14 mouse cellular contexts compared by ENCODE assay signal in the genomic region with DNA sequence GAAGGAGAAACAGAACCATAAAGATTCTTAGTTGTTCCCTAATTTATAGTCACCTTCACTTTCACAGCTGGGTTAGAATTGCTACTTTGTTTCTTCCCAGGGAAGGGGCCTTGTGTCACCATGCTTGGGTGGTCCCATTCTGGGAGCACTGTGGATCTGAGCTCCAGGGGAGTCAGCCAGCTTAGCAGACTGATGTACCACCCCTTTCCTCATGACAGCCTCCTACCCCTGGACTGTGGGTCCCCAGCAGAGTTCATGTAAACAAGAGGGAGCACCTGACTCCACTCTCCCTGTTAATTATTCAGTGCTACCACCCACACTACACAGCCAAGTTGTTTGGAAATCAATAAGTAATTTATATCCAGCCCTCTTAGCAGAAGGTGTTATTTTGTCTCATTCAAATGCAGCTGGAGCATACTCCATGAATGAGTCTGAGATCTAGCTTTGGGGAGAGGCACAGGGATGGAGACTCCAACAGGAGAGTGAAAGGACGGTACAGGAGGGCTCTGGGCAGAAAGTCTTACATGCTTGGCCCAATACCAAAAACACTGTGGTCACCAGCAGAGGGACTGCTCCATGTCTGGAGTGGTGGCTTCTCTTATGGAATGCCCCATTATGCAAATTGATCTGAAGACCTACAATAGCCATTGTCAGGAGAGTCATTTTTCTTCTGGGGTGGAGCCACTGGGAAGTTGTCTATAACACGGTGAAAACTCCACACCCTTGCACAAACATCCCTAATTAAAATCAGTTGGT. TPM values are rescaled to one million over a fixed set of nuclear protein-coding genes. Genes with fewer than 3 reads are reported as not detected.
A peak's percentile ranks its signal among the peaks of the same experiment; 100 is the strongest.
DNase-seq lines count a peak whose midpoint lies in the region; ATAC-seq and TF ChIP-seq lines count a peak whose summit lies in the region.
"Had no signal": no experiment of that assay in that cellular context is flagged by ENCODE, and none has a peak within 500 bp of the region (broad histone marks: within the 10 kb centered on the region; RNA-seq: fewer than 3 reads in every experiment).

No protein-coding gene starts in this region.

- no peak for DNase-seq in heart, postnatal 0 days (ENCODE audit: low spot score)
- DNase-seq in heart, adult 2 months = no peak
- DNase-seq in testis, postnatal 14 days (ENCODE audit: low spot score) = peak; percentile 12
- no peak for DNase-seq in testis, postnatal 10 days (ENCODE audit: low spot score)
- DNase-seq in stomach, postnatal 0 days (ENCODE audit: low spot score) = no peak
- no peak for DNase-seq in embryonic facial prominence, embryonic 10.5 days (ENCODE audit: low spot score)
- DNase-seq in layer of hippocampus, postnatal 14 days (ENCODE audit: low spot score in 2 of 2) = no peak
- DNase-seq: cerebellum, adult 11-12 months; heart, adult 18-20 months; liver; lung, postnatal 14 days had no signal

- no peak for TF ChIP-seq POLR2A in heart, adult 2 months (IDR thresholded peaks at IDR 0.05; ENCODE audit: insufficient read depth, low read depth, low read length)

- no peaks in the 10 kb centered on the region for H3K36me3 ChIP-seq in heart, postnatal 0 days (replicated peaks; ENCODE audit: control insufficient read depth, insufficient read depth, low read length)
- H3K36me3 ChIP-seq in heart, adult 2 months (ENCODE audit: control insufficient read depth, insufficient read depth, low read length) = no peaks in the 10 kb centered on the region
- no peaks in the 10 kb centered on the region for H3K36me3 ChIP-seq in kidney, embryonic 16.5 days (ENCODE audit: insufficient read depth, low read length)
- H3K36me3 ChIP-seq in stomach, postnatal 0 days (ENCODE audit: control insufficient read depth, insufficient read depth, low read length) = no peaks in the 10 kb centered on the region
- H3K36me3 ChIP-seq in embryonic facial prominence, embryonic 10.5 days (replicated peaks) = no peaks in the 10 kb centered on the region
- H3K36me3 ChIP-seq: midbrain, embryonic 12.5 days had no signal

- no peak overlapping the region for H3K4me3 ChIP-seq in heart, postnatal 0 days (ENCODE audit: low read depth, low read length)
- no peak overlapping the region for H3K4me3 ChIP-seq in heart, adult 2 months
- no peak overlapping the region for H3K4me3 ChIP-seq in kidney, embryonic 16.5 days (ENCODE audit: low read length)
- no peak overlapping the region for H3K4me3 ChIP-seq in stomach, postnatal 0 days (ENCODE audit: low read depth, low read length)
- no peak overlapping the region for H3K4me3 ChIP-seq in embryonic facial prominence, embryonic 10.5 days
- H3K4me3 ChIP-seq: midbrain, embryonic 12.5 days had no signal

- no peak for ATAC-seq in heart, postnatal 0 days (ENCODE audit: insufficient read depth, low read depth)
- ATAC-seq in kidney, embryonic 16.5 days (ENCODE audit: low FRiP score, low TSS enrichment) = peak; percentile 88
- no peak for ATAC-seq in stomach, postnatal 0 days (ENCODE audit: low FRiP score, low TSS enrichment)
- ATAC-seq: CD4-positive, CD25-positive, alpha-beta regulatory T cell, adult 4 months had no signal

- TF ChIP-seq CTCF in heart, postnatal 0 days (IDR thresholded peaks at IDR 0.05; ENCODE audit: low read depth) = peak; percentile 26
- no peak for TF ChIP-seq CTCF in heart, adult 2 months (IDR thresholded peaks at IDR 0.05)
- peak; percentile 23 for TF ChIP-seq CTCF in stomach, postnatal 0 days (IDR thresholded peaks at IDR 0.05; ENCODE audit: low read depth)

- TF ChIP-seq EP300 in heart, postnatal 0 days (IDR thresholded peaks at IDR 0.05; ENCODE audit: low read depth) = no peak
- no peak for TF ChIP-seq EP300 in heart, adult 2 months (IDR thresholded peaks at IDR 0.05; ENCODE audit: insufficient read depth, low read depth, low read length)
- TF ChIP-seq EP300 in stomach, postnatal 0 days (optimal IDR thresholded peaks at IDR 0.05) = no peak

- H3K79me2 ChIP-seq in heart, adult 2 months (replicated peaks; ENCODE audit: control insufficient read depth, insufficient read depth, low read length) = no peaks in the 10 kb centered on the region

- H3K27me3 ChIP-seq in heart, postnatal 0 days (ENCODE audit: control insufficient read depth, insufficient read depth, low read length) = no peaks in the 10 kb centered on the region
- H3K27me3 ChIP-seq in heart, adult 2 months (ENCODE audit: control insufficient read depth, insufficient read depth, low read length) = no peaks in the 10 kb centered on the region
- H3K27me3 ChIP-seq in kidney, embryonic 16.5 days (ENCODE audit: insufficient read depth, low read length) = no peaks in the 10 kb centered on the region
- H3K27me3 ChIP-seq in stomach, postnatal 0 days (ENCODE audit: control insufficient read depth, insufficient read depth, low read length) = no peaks in the 10 kb centered on the region
- H3K27me3 ChIP-seq in embryonic facial prominence, embryonic 10.5 days (replicated peaks; ENCODE audit: low read depth, poor library complexity, severe bottlenecking) = no peaks in the 10 kb centered on the region
- H3K27me3 ChIP-seq: midbrain, embryonic 12.5 days had no signal

- 23% methylated on average over 2 of the region's 2 CpGs for WGBS in heart, postnatal 0 days
- WGBS in heart, adult 2 months = 23% methylated on average over 2 of the region's 2 CpGs
- WGBS in kidney, embryonic 16.5 days = 7% methylated on average over 2 of the region's 2 CpGs
- WGBS in stomach, postnatal 0 days = 29% methylated on average over 2 of the region's 2 CpGs
- 57% methylated on average over 2 of the region's 2 CpGs for WGBS in embryonic facial prominence, embryonic 10.5 days

- no peaks in the 10 kb centered on the region for H3K4me1 ChIP-seq in heart, postnatal 0 days (ENCODE audit: control insufficient read depth, insufficient read depth)
- H3K4me1 ChIP-seq in heart, adult 2 months (ENCODE audit: control insufficient read depth, insufficient read depth, low read length) = no peaks in the 10 kb centered on the region
- peaks cover 7% of the 10 kb centered on the region; the same call in 1 of the 2 replicates for H3K4me1 ChIP-seq in kidney, embryonic 16.5 days (ENCODE audit: insufficient read depth, low read length)
- no peaks in the 10 kb centered on the region for H3K4me1 ChIP-seq in stomach, postnatal 0 days (replicated peaks; ENCODE audit: control insufficient read depth, insufficient read depth)
- no peaks in the 10 kb centered on the region for H3K4me1 ChIP-seq in embryonic facial prominence, embryonic 10.5 days

- H3K4me2 ChIP-seq in heart, postnatal 0 days (ENCODE audit: low read depth, low read length) = no peak overlapping the region
- no peak overlapping the region for H3K4me2 ChIP-seq in kidney, embryonic 16.5 days (replicated peaks; ENCODE audit: low read depth, low read length)
- no peak overlapping the region for H3K4me2 ChIP-seq in stomach, postnatal 0 days (replicated peaks; ENCODE audit: low read depth)
- H3K4me2 ChIP-seq: midbrain, embryonic 12.5 days had no signal

- no peaks in the 10 kb centered on the region for H3K9me3 ChIP-seq in heart, postnatal 0 days (replicated peaks; ENCODE audit: control insufficient read depth, low read length)
- H3K9me3 ChIP-seq in kidney, embryonic 16.5 days (ENCODE audit: low read length) = no peaks in the 10 kb centered on the region
- H3K9me3 ChIP-seq in stomach, postnatal 0 days (ENCODE audit: control insufficient read depth, low read length) = no peaks in the 10 kb centered on the region
- no peaks in the 10 kb centered on the region for H3K9me3 ChIP-seq in embryonic facial prominence, embryonic 10.5 days
- H3K9me3 ChIP-seq: midbrain, embryonic 12.5 days had no signal

- H3K9ac ChIP-seq in heart, postnatal 0 days (replicated peaks; ENCODE audit: low read depth, low read length) = no peak overlapping the region
- H3K9ac ChIP-seq in heart, adult 2 months (ENCODE audit: low read depth, low read length) = no peak overlapping the region
- no peak overlapping the region for H3K9ac ChIP-seq in kidney, embryonic 16.5 days (replicated peaks; ENCODE audit: low read length)
- no peak overlapping the region for H3K9ac ChIP-seq in stomach, postnatal 0 days (ENCODE audit: low read length)
- H3K9ac ChIP-seq: midbrain, embryonic 12.5 days had no signal

- no peak overlapping the region for H3K27ac ChIP-seq in heart, postnatal 0 days (ENCODE audit: low read depth)
- no peak overlapping the region for H3K27ac ChIP-seq in heart, adult 2 months
- H3K27ac ChIP-seq in kidney, embryonic 16.5 days (ENCODE audit: low read length) = no peak overlapping the region
- no peak overlapping the region for H3K27ac ChIP-seq in stomach, postnatal 0 days (replicated peaks)
- H3K27ac ChIP-seq in embryonic facial prominence, embryonic 10.5 days (replicated peaks) = no peak overlapping the region
- H3K27ac ChIP-seq: midbrain, embryonic 12.5 days had no signal

- intact Hi-C loops in heart, adult 2 months (cut with DNase I) = no loop called here

RNA-seq across cellular contexts. Expression of a gene that starts 51.1 kb away (rescaled TPM):
- total RNA-seq in heart, postnatal 0 days (2014; rRNA removed; ENCODE audit: low replicate concordance) = 15.2 and 38.5 TPM in 2 replicates
- polyA plus RNA-seq in heart, postnatal 0 days (2015; fragmentation: Nextera tagmentation; extraction: Ambion mirVana) = 9.7 TPM in 2 replicates
- 10 to 100 TPM; 25.4 to 25.6 TPM for total RNA-seq in heart, adult 2 months (2021)
- polyA plus RNA-seq in heart, adult 2 months (2012; rRNA removed) = 8.3 and 13.3 TPM in 2 replicates
- polyA plus RNA-seq in kidney, embryonic 16.5 days (2015; fragmentation: Nextera tagmentation; extraction: Ambion mirVana) = 41.4 and 48.4 TPM in 2 replicates
- polyA plus RNA-seq in stomach, postnatal 0 days (2015; fragmentation: Nextera tagmentation; extraction: Ambion mirVana) = 8.5 TPM in 2 replicates
- polyA plus RNA-seq in embryonic facial prominence, embryonic 10.5 days (2016; fragmentation: Nextera tagmentation; extraction: Ambion mirVana) = 38.0 and 40.3 TPM in 2 replicates
- 10 to 100 TPM; 25.4 to 25.8 TPM for total RNA-seq in layer of hippocampus, postnatal 14 days (2021)
